ENCODE assay signal across 19 mouse cellular contexts in the genomic region with DNA sequence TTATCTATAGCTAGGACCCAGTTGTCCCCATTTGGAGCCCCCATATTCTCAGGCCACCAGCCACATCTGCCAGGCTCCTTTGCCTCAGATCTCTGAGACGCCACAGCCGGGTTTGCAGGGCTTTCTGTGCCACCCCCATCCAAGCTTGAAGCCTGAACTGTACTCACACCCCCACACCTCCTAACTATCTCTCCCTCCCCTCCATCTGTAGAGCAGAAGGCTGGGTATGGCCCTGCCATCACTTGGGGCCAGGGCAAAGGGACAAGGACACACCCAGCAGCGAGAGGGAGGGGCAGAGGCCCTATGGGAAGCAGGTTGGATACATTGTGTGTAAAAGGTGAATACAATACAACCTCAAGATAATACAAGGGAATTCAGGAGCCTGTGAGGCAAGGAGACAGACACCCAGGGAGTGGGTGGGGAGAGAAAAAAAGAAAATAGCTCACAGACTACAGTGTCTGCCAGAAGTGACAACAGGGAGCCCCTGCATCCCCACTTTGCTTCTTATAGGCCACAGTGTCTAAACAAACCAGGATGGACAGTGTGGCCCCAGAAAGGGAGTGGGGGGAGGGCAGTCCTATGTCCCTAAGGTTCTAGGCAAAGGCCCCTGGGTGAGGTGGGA. TPM values are rescaled to one million over a fixed set of nuclear protein-coding genes. Genes with fewer than 3 reads are reported as not detected.
A peak's percentile ranks its signal among the peaks of the same experiment; 100 is the strongest.
DNase-seq lines count a peak whose midpoint lies in the region; ATAC-seq lines count a peak whose summit lies in the region.
"Had no signal": no experiment of that assay in that cellular context is flagged by ENCODE, and none has a peak within 500 bp of the region (broad histone marks: within the 10 kb centered on the region; RNA-seq: fewer than 3 reads in every experiment).

No protein-coding gene starts in this region.

- H3K9me3 ChIP-seq in stomach, embryonic 16.5 days (replicated peaks; ENCODE audit: control insufficient read depth, low read length) = no peaks in the 10 kb centered on the region

- peak; percentile 26; the same call in 1 of the 2 replicates for ATAC-seq in stomach, embryonic 16.5 days (ENCODE audit: insufficient read depth, low FRiP score)
- ATAC-seq in megakaryocyte-erythroid progenitor cell, adult 5-6 weeks (replicated peaks; ENCODE audit: low FRiP score, low TSS enrichment, poor library complexity, severe bottlenecking) = no peak
- ATAC-seq: activated CD4-positive, CD25-positive, alpha-beta regulatory T cell, adult 4 months; inflammation-experienced regulatory T-cells, adult 6 months had no signal

- 75% methylated on average over 3 of the region's 3 CpGs for WGBS in stomach, embryonic 16.5 days

- no peak overlapping the region; the same call in 1 of the 2 replicates for H3K9ac ChIP-seq in stomach, embryonic 16.5 days (ENCODE audit: low read length)

- H3K4me3 ChIP-seq in stomach, embryonic 16.5 days (replicated peaks; ENCODE audit: low read length) = no peak overlapping the region
- H3K4me3 ChIP-seq: gastrocnemius, adult 2 months had no signal

- peaks cover 39% of the 10 kb centered on the region for H3K4me1 ChIP-seq in stomach, embryonic 16.5 days (ENCODE audit: control insufficient read depth, insufficient read depth, low read length)

- H3K4me2 ChIP-seq in stomach, embryonic 16.5 days (ENCODE audit: low read depth, low read length) = no peak overlapping the region

- H3K27ac ChIP-seq in stomach, embryonic 16.5 days (ENCODE audit: low read length) = peak overlapping the region; percentile 16; the same call in 1 of the 2 replicates
- H3K27ac ChIP-seq: gastrocnemius, adult 2 months; macrophage had no signal

- DNase-seq in heart, adult 11 months = peak; percentile 85
- no peak for DNase-seq in heart, postnatal 14 days
- peak; percentile 78 for DNase-seq in right cerebral cortex, adult 18-20 months
- DNase-seq in right cerebral cortex, postnatal 14 days = no peak
- peak; percentile 82 for DNase-seq in liver
- no peak for DNase-seq in kidney, adult 18-20 months
- DNase-seq: B cell, adult 2 months; gastrocnemius, adult 2 months; layer of hippocampus, adult 9-11 months; thymus, postnatal 36 days had no signal

- no peaks in the 10 kb centered on the region for H3K27me3 ChIP-seq in stomach, embryonic 16.5 days (ENCODE audit: control insufficient read depth, insufficient read depth, low read length)

- intact Hi-C loops in heart, postnatal 14 days (cut with DNase I) = no loop called here

- peaks cover 8% of the 10 kb centered on the region for H3K36me3 ChIP-seq in stomach, embryonic 16.5 days (ENCODE audit: control insufficient read depth, insufficient read depth, low read length)

RNA-seq across cellular contexts. Expression of a gene that starts 5.3 kb away (rescaled TPM):
- 100 to 1,000 TPM; 104 to 107 TPM for total RNA-seq in heart, postnatal 14 days (2021)
- polyA plus RNA-seq in stomach, embryonic 16.5 days (2015; fragmentation: Nextera tagmentation; extraction: Ambion mirVana) = 195 and 225 TPM in 2 replicates
- 40.4 and 44.0 TPM in 2 replicates for total RNA-seq in megakaryocyte-erythroid progenitor cell, adult 5-6 weeks (2014; fragmentation: Nextera tagmentation)
- 26.4 and 51.9 TPM in 2 replicates for total RNA-seq in megakaryocyte-erythroid progenitor cell, adult 5-6 weeks (2017)

RNA-seq across cellular contexts. Expression of a gene that starts 26.3 kb away (rescaled TPM):
- 10 to 100 TPM in 1 of 2 experiments, 1 to 10 TPM in 1; 8.1 to 10.2 TPM for total RNA-seq in heart, postnatal 14 days (2021)
- 24.8 and 25.2 TPM in 2 replicates for polyA plus RNA-seq in stomach, embryonic 16.5 days (2015; fragmentation: Nextera tagmentation; extraction: Ambion mirVana)
- 6.0 and 18.0 TPM in 2 replicates for total RNA-seq in megakaryocyte-erythroid progenitor cell, adult 5-6 weeks (2014; fragmentation: Nextera tagmentation)
- total RNA-seq in megakaryocyte-erythroid progenitor cell, adult 5-6 weeks (2017) = 5.2 and 10.6 TPM in 2 replicates

RNA-seq across cellular contexts. Expression of a gene that starts 34.2 kb away (rescaled TPM):
- total RNA-seq in heart, postnatal 14 days (2021) = 1 to 10 TPM in 1 of 2 experiments, under 1 TPM in 1; 0.34 to 1.5 TPM
- polyA plus RNA-seq in stomach, embryonic 16.5 days (2015; fragmentation: Nextera tagmentation; extraction: Ambion mirVana) = 1.1 and 1.5 TPM in 2 replicates
- 0.15 TPM in 1 of 2 replicates, not detected in the other for total RNA-seq in megakaryocyte-erythroid progenitor cell, adult 5-6 weeks (2014; fragmentation: Nextera tagmentation)
- total RNA-seq in megakaryocyte-erythroid progenitor cell, adult 5-6 weeks (2017) = 0.23 TPM in 1 of 2 replicates, not detected in the other

RNA-seq across cellular contexts. Expression of a gene that starts 37.2 kb away (rescaled TPM):
- not detected for total RNA-seq in heart, postnatal 14 days (2021)
- 0.56 and 0.63 TPM in 2 replicates for polyA plus RNA-seq in stomach, embryonic 16.5 days (2015; fragmentation: Nextera tagmentation; extraction: Ambion mirVana)
- not detected in 2 replicates for total RNA-seq in megakaryocyte-erythroid progenitor cell, adult 5-6 weeks (2014; fragmentation: Nextera tagmentation)
- not detected in 2 replicates for total RNA-seq in megakaryocyte-erythroid progenitor cell, adult 5-6 weeks (2017)
- total RNA-seq: gastrocnemius, adult 2 months; liver, adult 2 months; MEL had no signal
- polyA plus RNA-seq: activated CD4-positive, CD25-positive, alpha-beta regulatory T cell, adult 4 months; heart, postnatal 0 days; inflammation-experienced regulatory T-cells, adult 6 months; liver, adult 2 months had no signal

RNA-seq across cellular contexts. Expression of a gene that starts 38.8 kb away (rescaled TPM):
- under 1 TPM in 1 of 2 experiments, not detected in 1; 0.12 TPM for total RNA-seq in heart, postnatal 14 days (2021)
- 0.15 and 0.20 TPM in 2 replicates for polyA plus RNA-seq in stomach, embryonic 16.5 days (2015; fragmentation: Nextera tagmentation; extraction: Ambion mirVana)
- total RNA-seq in megakaryocyte-erythroid progenitor cell, adult 5-6 weeks (2014; fragmentation: Nextera tagmentation) = not detected in 2 replicates
- not detected in 2 replicates for total RNA-seq in megakaryocyte-erythroid progenitor cell, adult 5-6 weeks (2017)
- total RNA-seq: common myeloid progenitor, adult 5-6 weeks; gastrocnemius, adult 2 months; liver, adult 2 months; MEL had no signal
- polyA plus RNA-seq: heart, postnatal 0 days; liver, adult 2 months; macrophage had no signal

Comparison
In these comparisons a context has a peak if more than half of its experiments do, and no peak if none do; other contexts are left out.
1. DNase-seq: peak in heart, adult 11 months (single experiment), right cerebral cortex, adult 18-20 months (single experiment) and liver (single experiment); none in heart, postnatal 14 days (0 of 2), right cerebral cortex, postnatal 14 days (single experiment) and kidney, adult 18-20 months (single experiment).